Mouse (Mus musculus): ENCODE data around the gene Tdrd7. TPM values are rescaled to one million over a fixed set of nuclear protein-coding genes. Genes with fewer than 3 reads are reported as not detected.
A peak's percentile ranks its signal among the peaks of the same experiment; 100 is the strongest.

Tdrd7 gene
- polyA plus RNA-seq, 1 experiment from 2014 or later, result 10.3 TPM

DNA sequence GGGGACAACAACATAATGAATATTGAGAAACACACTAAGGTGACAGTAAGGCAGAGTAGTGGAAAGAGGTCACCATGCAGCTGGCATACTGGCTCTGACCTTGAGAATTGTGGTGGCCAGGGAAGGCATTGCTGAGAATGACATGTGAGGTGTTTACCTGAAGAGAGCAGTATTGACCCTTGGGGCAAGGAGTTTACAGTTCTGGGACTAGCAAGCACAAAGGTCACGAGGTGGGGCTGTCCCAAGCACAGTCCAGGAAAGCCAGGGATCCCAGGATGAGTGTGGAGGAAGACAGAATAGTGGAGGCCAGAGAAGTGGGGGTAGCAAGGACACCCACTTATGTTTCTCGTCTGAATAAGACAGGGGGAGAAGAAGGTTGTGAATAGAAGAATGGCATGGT lies 14.8 kb downstream of the Tdrd7 start:
- Histone ChIP-seq H3K4me2 (replicated peaks) (no peak overlapping the region), H3K27ac (no peak overlapping the region), H3K4me3 (no peak overlapping the region), H3K4me1 (0 out of 2 replicates have a peak, but pooled peaks cover under 1% of the 10 kb centered on the region), H3K27me3 (peaks cover 16% of the 10 kb centered on the region), H3K9me3 (no peaks in the 10 kb centered on the region), H3K36me3 (no peaks in the 10 kb centered on the region), H3K9ac (no peak overlapping the region)
- 40% methylated on average over 2 of the region's 2 CpGs for WGBS
- ATAC-seq (ENCODE audit: low FRiP score, low read depth), result no peak

DNA sequence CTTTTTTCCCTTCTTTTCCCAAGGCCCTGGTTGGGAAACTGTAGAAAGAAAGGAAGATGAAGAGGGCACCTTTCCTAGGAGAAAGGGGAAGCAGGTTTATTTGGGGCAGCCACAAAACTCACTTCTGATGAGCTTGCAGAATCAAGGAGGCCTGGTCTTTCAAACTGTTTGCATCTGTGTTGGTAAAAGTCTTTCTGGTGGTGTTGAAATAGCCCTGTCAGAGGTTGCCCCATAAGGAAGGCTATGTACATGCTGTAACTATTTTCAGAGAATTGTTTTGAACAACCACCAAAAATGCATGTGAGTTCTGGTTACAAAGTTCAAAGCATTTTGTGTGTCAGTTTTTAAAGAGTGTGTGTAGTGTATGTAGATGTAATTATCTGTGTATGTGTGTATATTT lies 15.9 kb downstream of the Tdrd7 start:
- no peak overlapping the region for H3K4me3 ChIP-seq
- ATAC-seq (ENCODE audit: low FRiP score, low read depth), result no peak
- no peak overlapping the region for H3K27ac ChIP-seq
- H3K36me3 ChIP-seq, result no peaks in the 10 kb centered on the region
- H3K4me1 ChIP-seq, result 0 out of 2 replicates have a peak, but pooled peaks cover 3% of the 10 kb centered on the region
- H3K4me2 ChIP-seq (replicated peaks), result no peak overlapping the region
- H3K9ac ChIP-seq, result no peak overlapping the region
- no peaks in the 10 kb centered on the region for H3K9me3 ChIP-seq
- peaks cover 12% of the 10 kb centered on the region for H3K27me3 ChIP-seq

DNA sequence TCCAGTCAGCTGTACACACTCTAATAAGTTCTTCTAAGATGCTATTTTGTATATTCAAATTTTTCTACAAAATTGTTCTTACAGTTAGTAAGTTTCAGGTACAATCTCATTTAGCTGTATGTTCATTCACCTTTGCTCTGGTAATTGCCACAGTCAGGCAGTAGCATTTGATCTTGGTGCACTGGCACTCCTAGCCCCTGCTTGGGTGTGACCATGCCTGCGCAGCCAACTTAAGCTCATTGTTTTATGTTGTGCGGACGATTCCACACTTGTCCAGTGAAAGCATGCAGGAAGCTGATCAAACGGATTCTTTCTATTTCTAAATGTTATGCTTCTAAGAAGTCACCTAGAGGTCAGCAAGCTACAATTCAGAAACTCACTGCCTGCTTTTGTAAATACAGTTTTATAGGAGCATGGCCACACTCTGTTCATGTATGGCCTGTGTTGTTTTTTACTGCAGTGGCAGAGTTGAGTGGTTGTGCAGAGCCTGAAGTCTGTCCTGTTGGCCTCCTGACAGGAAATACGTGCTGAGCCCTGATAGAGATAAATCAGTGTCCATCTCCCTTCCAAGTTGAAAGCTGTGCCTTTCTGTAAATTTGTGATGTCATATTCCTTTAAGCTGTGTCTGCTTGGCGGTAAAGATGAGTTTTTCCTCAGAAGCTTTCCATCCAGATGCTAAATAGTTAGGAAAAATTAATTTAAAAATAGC lies 25.4 kb downstream of the Tdrd7 start:
- Histone ChIP-seq H3K9ac (no peak overlapping the region), H3K4me1 (peaks cover 10% of the 10 kb centered on the region; the same call in 1 of the 2 replicates), H3K9me3 (no peaks in the 10 kb centered on the region), H3K27ac (no peak overlapping the region), H3K36me3 (no peaks in the 10 kb centered on the region), H3K27me3 (no peaks in the 10 kb centered on the region), H3K4me2 (replicated peaks) (no peak overlapping the region), H3K4me3 (no peak overlapping the region)
- no peak for ATAC-seq (ENCODE audit: low FRiP score, low read depth)
- WGBS, result 58% methylated on average over 6 of the region's 6 CpGs

DNA sequence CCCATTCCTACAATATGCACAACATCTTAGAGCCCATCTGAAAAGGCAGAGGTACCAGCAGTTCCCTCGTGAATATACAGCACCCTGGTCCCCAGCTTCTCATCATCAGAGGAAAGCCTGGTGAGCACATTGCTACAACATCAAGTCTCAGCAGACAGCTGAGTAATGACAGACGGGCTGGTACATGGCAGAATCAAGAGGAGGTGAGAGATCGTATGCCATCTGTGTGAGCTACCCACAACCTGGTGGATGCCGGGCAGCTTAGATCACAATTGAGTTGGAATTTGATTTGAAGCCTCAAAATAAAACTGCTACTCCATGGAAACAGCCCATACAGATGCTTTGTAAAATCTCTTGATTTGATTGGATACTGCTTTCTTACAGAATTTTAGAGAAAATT lies 33.4 kb downstream of the Tdrd7 start:
- 84% methylated on average over 4 of the region's 4 CpGs for WGBS
- Histone ChIP-seq H3K27ac (no peak overlapping the region), H3K4me3 (no peak overlapping the region), H3K9ac (no peak overlapping the region), H3K9me3 (no peaks in the 10 kb centered on the region), H3K4me1 (no peaks in the 10 kb centered on the region), H3K36me3 (no peaks in the 10 kb centered on the region), H3K27me3 (no peaks in the 10 kb centered on the region), H3K4me2 (replicated peaks) (no peak overlapping the region)
- no peak for ATAC-seq (ENCODE audit: low FRiP score, low read depth)

DNA sequence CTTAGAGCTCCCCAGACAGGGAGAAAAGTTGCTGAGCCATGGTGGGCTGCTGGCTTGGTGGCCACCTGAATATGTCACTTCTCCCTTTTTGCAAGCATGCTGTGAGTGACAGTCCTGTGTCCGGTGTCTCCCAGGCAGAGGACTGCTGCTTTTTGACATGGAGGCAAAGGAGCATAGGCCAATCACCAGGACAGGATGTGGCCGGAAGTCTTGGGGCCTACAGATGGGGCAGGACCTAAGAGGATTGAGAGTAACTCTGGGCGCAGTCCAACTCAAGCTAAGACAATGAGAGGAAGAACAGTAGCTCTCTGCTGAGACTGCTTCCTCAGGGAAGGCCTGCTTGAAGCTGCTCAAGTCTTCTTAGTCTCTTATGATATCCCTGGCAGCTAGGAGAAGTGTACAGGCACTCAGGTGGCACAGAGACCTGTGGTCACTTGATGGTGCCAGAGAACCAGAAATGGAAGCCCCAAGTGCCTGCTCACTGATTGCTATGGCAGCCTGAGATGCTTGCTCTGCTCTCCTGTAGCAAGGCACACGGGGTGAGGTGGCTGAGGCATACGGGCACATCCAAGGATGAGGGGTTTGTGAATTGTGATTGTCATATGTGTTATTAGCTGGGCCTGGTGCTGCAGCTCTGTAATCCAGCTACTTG lies 43.1 kb downstream of the Tdrd7 start:
- no peaks in the 10 kb centered on the region for H3K9me3 ChIP-seq
- no peak overlapping the region for H3K27ac ChIP-seq
- H3K4me3 ChIP-seq, result no peak overlapping the region
- H3K36me3 ChIP-seq, result 0 out of 2 replicates have a peak, but pooled peaks cover 8% of the 10 kb centered on the region
- no peaks in the 10 kb centered on the region for H3K4me1 ChIP-seq
- H3K27me3 ChIP-seq, result no peaks in the 10 kb centered on the region
- H3K9ac ChIP-seq, result no peak overlapping the region; the same call in 1 of the 2 replicates
- no peak for ATAC-seq (ENCODE audit: low FRiP score, low read depth)
- no peak overlapping the region for H3K4me2 ChIP-seq (replicated peaks)
- WGBS, result 88% methylated on average over 5 of the region's 5 CpGs

DNA sequence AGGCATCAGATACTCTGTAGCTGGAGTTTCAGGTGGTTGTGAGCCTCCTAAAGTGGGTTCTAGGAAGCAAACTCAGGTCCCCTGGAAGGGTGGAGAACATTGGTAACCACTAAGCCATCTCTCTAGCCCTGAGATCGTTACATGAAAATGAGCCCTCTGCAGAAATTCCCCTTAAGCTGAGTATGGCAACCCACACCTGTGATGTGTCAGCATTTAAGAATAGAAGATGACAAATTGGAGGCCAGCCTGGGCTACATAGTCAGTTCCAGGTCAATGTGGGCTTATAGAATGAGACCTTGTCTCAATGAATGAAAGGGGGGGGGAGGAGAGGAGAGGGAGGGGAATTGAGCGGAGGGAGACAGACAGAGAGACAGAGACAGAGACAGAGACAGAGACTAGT lies 46.6 kb downstream of the Tdrd7 start:
- H3K27ac ChIP-seq, result no peak overlapping the region
- WGBS, result 84% methylated on average over 2 of the region's 2 CpGs
- H3K9me3 ChIP-seq, result no peaks in the 10 kb centered on the region
- H3K4me3 ChIP-seq, result no peak overlapping the region
- 0 out of 2 replicates have a peak, but pooled peaks cover 4% of the 10 kb centered on the region for H3K36me3 ChIP-seq
- H3K4me1 ChIP-seq, result no peaks in the 10 kb centered on the region
- H3K4me2 ChIP-seq (replicated peaks), result no peak overlapping the region
- H3K9ac ChIP-seq, result no peak overlapping the region
- ATAC-seq (ENCODE audit: low FRiP score, low read depth), result no peak
- no peaks in the 10 kb centered on the region for H3K27me3 ChIP-seq

DNA sequence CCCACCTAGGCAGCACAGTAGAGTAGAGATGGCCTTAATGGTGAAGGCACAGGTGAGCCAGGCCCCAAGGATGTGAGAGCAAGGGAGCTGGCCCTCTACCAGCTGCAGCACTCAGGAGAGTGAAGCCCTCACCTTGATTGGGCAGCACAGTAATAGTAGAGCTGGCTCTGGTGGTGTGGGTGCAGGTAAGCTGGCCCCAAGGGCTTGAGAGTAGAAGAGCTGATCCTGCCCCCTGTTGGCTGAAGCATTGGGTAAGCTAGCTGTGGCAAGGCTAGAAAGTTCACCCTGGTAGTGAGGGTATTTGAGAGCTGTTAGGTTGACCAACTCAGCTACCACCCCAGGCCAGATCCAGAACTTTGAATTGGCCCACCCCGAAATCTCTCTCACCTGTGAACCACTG lies 50.5 kb downstream of the Tdrd7 start:
- Histone ChIP-seq H3K4me3 (no peak overlapping the region), H3K9ac (no peak overlapping the region), H3K4me1 (no peaks in the 10 kb centered on the region), H3K27ac (no peak overlapping the region), H3K27me3 (no peaks in the 10 kb centered on the region), H3K36me3 (0 out of 2 replicates have a peak, but pooled peaks cover 3% of the 10 kb centered on the region), H3K9me3 (no peaks in the 10 kb centered on the region), H3K4me2 (replicated peaks) (no peak overlapping the region)
- 81% methylated on average over 1 of the region's 1 CpGs for WGBS
- no peak for ATAC-seq (ENCODE audit: low FRiP score, low read depth)

DNA sequence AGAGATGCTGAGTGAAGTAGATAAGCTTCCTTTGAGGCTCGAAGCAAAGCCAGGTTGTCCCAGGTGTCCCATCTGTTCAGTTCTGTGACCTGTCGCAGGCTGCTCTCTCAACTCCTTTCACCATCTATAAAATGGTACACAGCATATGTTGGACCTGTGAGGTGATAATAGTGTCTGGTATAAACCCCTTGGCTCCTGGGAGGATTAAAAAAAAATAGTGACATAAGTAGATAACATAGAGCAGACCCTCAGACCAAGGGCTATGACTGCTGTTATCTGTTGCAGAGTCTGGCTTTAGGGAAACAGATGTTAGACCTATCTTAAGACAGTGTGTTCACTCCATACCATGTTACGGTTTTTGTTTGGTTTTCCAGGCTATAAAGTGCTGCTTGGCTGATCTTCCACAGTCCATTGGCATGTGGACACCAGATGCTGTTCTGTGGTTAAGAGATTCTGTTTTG lies 57.9 kb downstream of the Tdrd7 start:
- Histone ChIP-seq H3K27me3 (no peaks in the 10 kb centered on the region), H3K9me3 (no peaks in the 10 kb centered on the region), H3K27ac (no peak overlapping the region), H3K4me1 (peaks cover 10% of the 10 kb centered on the region), H3K9ac (no peak overlapping the region), H3K36me3 (no peaks in the 10 kb centered on the region), H3K4me2 (replicated peaks) (no peak overlapping the region), H3K4me3 (no peak overlapping the region)
- 24% methylated on average over 3 of the region's 3 CpGs for WGBS
- ATAC-seq (ENCODE audit: low FRiP score, low read depth), result peak; percentile 64; the same call in 1 of the 2 replicates

DNA sequence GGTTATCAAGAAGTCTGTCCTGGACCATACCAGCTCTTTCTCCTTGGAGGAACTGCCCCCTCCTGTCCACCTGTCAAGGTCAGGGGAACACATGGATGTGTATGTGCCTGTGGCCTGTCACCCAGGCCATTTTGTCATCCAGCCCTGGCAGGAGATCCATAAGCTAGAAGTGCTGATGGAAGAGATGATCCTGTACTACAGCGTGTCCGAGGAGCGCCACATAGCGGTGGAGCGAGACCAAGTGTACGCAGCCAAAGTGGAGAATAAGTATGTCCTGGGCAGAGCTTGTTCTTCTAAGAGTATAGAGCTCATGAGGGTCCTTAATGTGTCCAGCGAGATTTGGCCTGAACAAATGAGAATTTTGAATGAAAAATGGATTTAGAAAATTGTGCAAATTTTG lies 60.8 kb downstream of the Tdrd7 start:
- Histone ChIP-seq H3K4me3 (no peak overlapping the region), H3K27ac (no peak overlapping the region), H3K4me1 (peaks cover 10% of the 10 kb centered on the region), H3K36me3 (no peaks in the 10 kb centered on the region), H3K9me3 (no peaks in the 10 kb centered on the region), H3K9ac (no peak overlapping the region), H3K27me3 (no peaks in the 10 kb centered on the region), H3K4me2 (replicated peaks) (no peak overlapping the region)
- peak; percentile 37; the same call in 1 of the 2 replicates for ATAC-seq (ENCODE audit: low FRiP score, low read depth)
- WGBS, result 46% methylated on average over 7 of the region's 7 CpGs

DNA sequence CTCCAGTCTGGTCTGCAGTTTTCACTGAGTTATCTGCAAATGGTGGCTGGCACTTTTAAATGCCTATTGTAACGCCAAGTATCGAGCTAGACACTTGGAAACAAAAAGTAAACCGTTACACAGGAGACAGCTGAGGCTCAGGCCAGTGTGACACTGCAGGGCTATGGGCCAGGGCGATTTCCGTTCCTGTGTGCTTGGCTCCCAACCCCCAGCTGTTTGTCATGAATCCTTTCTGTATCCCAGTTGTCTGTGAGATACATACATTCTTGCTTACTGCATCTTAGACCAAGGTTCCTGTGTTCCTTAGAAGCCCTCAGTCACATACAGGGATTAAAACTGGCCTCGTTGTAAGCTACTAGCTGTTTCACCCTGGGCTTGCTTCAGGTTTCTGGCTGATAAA lies 63.1 kb downstream of the Tdrd7 start:
- no peaks in the 10 kb centered on the region for H3K36me3 ChIP-seq
- H3K27ac ChIP-seq, result no peak overlapping the region
- peaks cover 1% of the 10 kb centered on the region for H3K4me1 ChIP-seq
- H3K27me3 ChIP-seq, result peaks cover 7% of the 10 kb centered on the region; the same call in 1 of the 2 replicates
- H3K9me3 ChIP-seq, result no peaks in the 10 kb centered on the region
- no peak overlapping the region for H3K9ac ChIP-seq
- no peak overlapping the region for H3K4me3 ChIP-seq
- 66% methylated on average over 6 of the region's 6 CpGs for WGBS
- H3K4me2 ChIP-seq (replicated peaks), result no peak overlapping the region
- no peak for ATAC-seq (ENCODE audit: low FRiP score, low read depth)

DNA sequence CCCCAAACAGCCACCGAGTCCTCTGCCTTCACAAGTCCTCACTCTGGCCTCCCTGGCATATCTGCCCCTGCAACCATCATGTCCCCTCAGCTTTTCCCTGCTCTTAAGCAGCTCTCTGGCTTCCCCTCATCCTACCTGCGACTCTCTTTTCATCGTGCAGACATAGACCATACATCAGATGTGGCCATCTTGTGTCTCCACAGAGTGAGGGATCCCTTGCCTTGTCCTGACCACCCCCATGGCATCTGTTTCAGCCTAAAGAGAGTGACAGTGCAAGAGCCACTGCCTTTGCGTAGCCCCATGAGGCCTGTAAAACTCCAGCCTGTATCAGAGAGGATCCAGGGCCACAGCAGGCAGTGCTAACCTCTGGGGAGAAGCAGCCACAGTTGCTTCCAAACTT lies 63.6 kb downstream of the Tdrd7 start:
- 85% methylated on average over 4 of the region's 4 CpGs for WGBS
- no peaks in the 10 kb centered on the region for H3K9me3 ChIP-seq
- no peaks in the 10 kb centered on the region for H3K36me3 ChIP-seq
- no peak overlapping the region for H3K9ac ChIP-seq
- no peak overlapping the region for H3K27ac ChIP-seq
- H3K4me2 ChIP-seq (replicated peaks), result no peak overlapping the region
- ATAC-seq (ENCODE audit: low FRiP score, low read depth), result no peak
- no peak overlapping the region for H3K4me3 ChIP-seq
- H3K27me3 ChIP-seq, result peaks cover 7% of the 10 kb centered on the region; the same call in 1 of the 2 replicates
- no peaks in the 10 kb centered on the region for H3K4me1 ChIP-seq

DNA sequence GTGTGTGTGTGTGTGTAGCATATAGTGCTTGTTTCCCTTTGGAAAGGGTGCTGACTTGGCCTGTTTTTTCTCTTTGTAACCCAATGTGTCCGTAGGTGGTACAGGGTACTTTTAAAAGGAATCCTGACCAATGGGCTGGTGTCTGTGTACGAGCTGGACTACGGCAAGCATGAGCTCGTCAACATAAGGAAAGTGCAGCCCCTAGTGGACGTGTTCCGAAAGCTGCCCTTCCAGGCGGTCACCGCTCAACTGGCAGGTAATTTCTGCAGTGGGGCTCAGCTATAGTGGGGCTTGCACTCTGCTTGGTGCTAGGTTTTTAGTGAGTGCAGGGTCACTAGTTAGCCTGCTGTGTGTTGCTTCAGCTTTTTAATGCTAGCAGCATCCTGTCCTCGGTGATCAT lies 64.4 kb downstream of the Tdrd7 start:
- H3K27me3 ChIP-seq, result peaks cover 7% of the 10 kb centered on the region
- no peaks in the 10 kb centered on the region for H3K9me3 ChIP-seq
- no peak overlapping the region for H3K9ac ChIP-seq
- H3K27ac ChIP-seq, result no peak overlapping the region
- no peak overlapping the region for H3K4me3 ChIP-seq
- H3K36me3 ChIP-seq, result no peaks in the 10 kb centered on the region
- no peak for ATAC-seq (ENCODE audit: low FRiP score, low read depth)
- H3K4me2 ChIP-seq (replicated peaks), result no peak overlapping the region
- 42% methylated on average over 9 of the region's 9 CpGs for WGBS
- H3K4me1 ChIP-seq, result no peaks in the 10 kb centered on the region

Data from limb, embryonic 13.5 days (tissue).